Mouse (Mus musculus) urinary bladder, postnatal 4 days (tissue): ENCODE results near the gene Spesp1.

ENCODE experiments used
- DNase-seq, 2 experiments: peaks; one replicate each; pipeline ENCODE4 v3.0.0; 2021 to 2022; ENCODE audit warnings: low spot score in 2 of 2

Gene Spesp1

GRCm38 (mm10) chr9:62245612-62246379, 36.2 kb downstream of the Spesp1 start:
- no peak for DNase-seq

GRCm38 (mm10) chr9:62244612-62245010, 37.4 kb downstream of the Spesp1 start:
- no peak for DNase-seq

- DNase-seq = peak; percentile 47 to 81
These were observed 37.9 kb downstream of the Spesp1 start for GRCm38 (mm10) chr9:62243991-62244611.

- no peak for DNase-seq
These were observed 42.0 kb downstream of the Spesp1 start for GRCm38 (mm10) chr9:62240036-62240435.

- peak in 1 of 2 experiments; percentile 46 for DNase-seq
These were observed 44.5 kb downstream of the Spesp1 start for GRCm38 (mm10) chr9:62237381-62237980.

- no peak for DNase-seq
These were observed 46.5 kb downstream of the Spesp1 start for GRCm38 (mm10) chr9:62235501-62235900.

- DNase-seq = no peak
These were observed 49.4 kb downstream of the Spesp1 start for GRCm38 (mm10) chr9:62232649-62233048.

- no peak for DNase-seq
These were observed 51.0 kb downstream of the Spesp1 start for GRCm38 (mm10) chr9:62231046-62231445.

GRCm38 (mm10) chr9:62229985-62230384, 52.0 kb downstream of the Spesp1 start:
- DNase-seq = no peak

- no peak for DNase-seq
These were observed 59.5 kb downstream of the Spesp1 start for GRCm38 (mm10) chr9:62222481-62222880.

GRCm38 (mm10) chr9:62222029-62222428, 60.0 kb downstream of the Spesp1 start:
- no peak for DNase-seq
